9 mouse cellular contexts compared by ENCODE assay signal in the genomic region with DNA sequence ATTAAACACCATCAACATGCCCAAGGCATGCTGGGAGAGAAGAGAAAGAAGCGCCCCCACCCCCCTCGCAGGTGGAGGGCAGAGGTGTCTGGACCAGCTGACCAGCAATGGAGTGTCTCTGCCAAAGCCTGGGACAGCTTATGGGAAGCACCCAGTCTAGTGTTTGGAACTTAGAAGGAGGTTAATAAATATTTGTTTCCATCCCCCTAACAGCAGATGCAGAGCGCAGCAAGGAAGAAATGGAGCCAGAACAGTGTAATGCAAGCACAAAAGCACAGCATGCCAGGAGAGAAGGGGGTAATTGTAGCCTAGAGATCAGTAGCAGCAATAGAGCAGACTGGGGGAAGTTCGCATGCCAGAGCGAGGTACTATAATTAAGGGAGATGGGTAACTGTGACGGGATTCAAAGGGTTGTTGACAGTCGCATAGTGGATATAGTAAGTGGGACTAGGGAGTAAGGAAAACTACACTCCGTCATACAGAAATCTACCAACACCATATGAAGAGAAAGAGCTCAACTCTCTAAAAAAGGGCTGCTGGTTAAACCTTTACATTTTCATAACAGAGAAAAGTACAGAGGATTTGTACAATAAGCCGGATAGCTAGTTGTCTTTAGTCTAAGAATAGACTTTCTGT. TPM values are rescaled to one million over a fixed set of nuclear protein-coding genes. Genes with fewer than 3 reads are reported as not detected.
DNase-seq lines count a peak whose midpoint lies in the region; ATAC-seq and TF ChIP-seq lines count a peak whose summit lies in the region.
"Had no signal": no experiment of that assay in that cellular context is flagged by ENCODE, and none has a peak within 500 bp of the region (broad histone marks: within the 10 kb centered on the region; RNA-seq: fewer than 3 reads in every experiment).

No protein-coding gene starts in this region.

- H3K27ac ChIP-seq in layer of hippocampus, adult 2 months, result peak overlapping the region; percentile 28
- no peak overlapping the region for H3K27ac ChIP-seq in embryonic facial prominence, embryonic 11.5 days (replicated peaks; ENCODE audit: low read depth, low read length)
- H3K27ac ChIP-seq in hindbrain, embryonic 15.5 days (replicated peaks), result peak overlapping the region; percentile 29; the same call in 1 of the 2 replicates
- no peak overlapping the region for H3K27ac ChIP-seq in neural tube, embryonic 14.5 days (ENCODE audit: low read depth, low read length)

- H3K4me2 ChIP-seq in embryonic facial prominence, embryonic 11.5 days (ENCODE audit: low read depth, low read length), result peak overlapping the region; percentile 16; the same call in 1 of the 2 replicates
- H3K4me2 ChIP-seq in hindbrain, embryonic 15.5 days, result peak overlapping the region; percentile 97
- peak overlapping the region; percentile 71 for H3K4me2 ChIP-seq in neural tube, embryonic 14.5 days (ENCODE audit: low read depth, low read length)

- no peaks in the 10 kb centered on the region for H3K27me3 ChIP-seq in embryonic facial prominence, embryonic 11.5 days (ENCODE audit: control insufficient read depth, insufficient read depth, low read length)
- no peaks in the 10 kb centered on the region for H3K27me3 ChIP-seq in hindbrain, embryonic 15.5 days
- no peaks in the 10 kb centered on the region for H3K27me3 ChIP-seq in neural tube, embryonic 14.5 days (ENCODE audit: control insufficient read depth, insufficient read depth, low read length)

- TF ChIP-seq CTCF in layer of hippocampus, adult 2 months (conservative IDR thresholded peaks at IDR 0.05), result no peak

- 5% methylated on average over 9 of the region's 9 CpGs for whole genome bisulfite sequencing in embryonic facial prominence, embryonic 11.5 days
- WGBS in hindbrain, embryonic 15.5 days, result 4% methylated on average over 9 of the region's 9 CpGs
- 6% methylated on average over 9 of the region's 9 CpGs for WGBS in neural tube, embryonic 14.5 days

- H3K36me3 ChIP-seq in embryonic facial prominence, embryonic 11.5 days (replicated peaks; ENCODE audit: control insufficient read depth, insufficient read depth, low read depth, low read length), result no peaks in the 10 kb centered on the region
- H3K36me3 ChIP-seq in hindbrain, embryonic 15.5 days, result no peaks in the 10 kb centered on the region
- H3K36me3 ChIP-seq in neural tube, embryonic 14.5 days (ENCODE audit: control insufficient read depth, insufficient read depth, low read length), result no peaks in the 10 kb centered on the region

- H3K9me3 ChIP-seq in embryonic facial prominence, embryonic 11.5 days (replicated peaks; ENCODE audit: control insufficient read depth, low read length), result no peaks in the 10 kb centered on the region
- no peaks in the 10 kb centered on the region for H3K9me3 ChIP-seq in hindbrain, embryonic 15.5 days
- no peaks in the 10 kb centered on the region for H3K9me3 ChIP-seq in neural tube, embryonic 14.5 days (ENCODE audit: control insufficient read depth, low read length)

- H3K4me3 ChIP-seq in layer of hippocampus, adult 2 months, result peak overlapping the region; percentile 85
- no peak overlapping the region for H3K4me3 ChIP-seq in embryonic facial prominence, embryonic 11.5 days (ENCODE audit: low read depth, low read length)
- H3K4me3 ChIP-seq in hindbrain, embryonic 15.5 days, result peak overlapping the region; percentile 11; the same call in 1 of the 2 replicates
- H3K4me3 ChIP-seq in neural tube, embryonic 14.5 days (ENCODE audit: low read depth, low read length), result no peak overlapping the region

- ATAC-seq in embryonic facial prominence, embryonic 11.5 days (replicated peaks; ENCODE audit: insufficient number of reproducible peaks, low FRiP score, low TSS enrichment, low read depth), result no peak
- peak; percentile 32 for ATAC-seq in hindbrain, embryonic 15.5 days (ENCODE audit: low FRiP score, low read depth)
- no peak for ATAC-seq in neural tube, embryonic 14.5 days (ENCODE audit: low read depth)

- peaks cover 2% of the 10 kb centered on the region; the same call in 1 of the 2 replicates for H3K4me1 ChIP-seq in embryonic facial prominence, embryonic 11.5 days (ENCODE audit: control insufficient read depth, insufficient read depth, low read length)
- H3K4me1 ChIP-seq in hindbrain, embryonic 15.5 days (replicated peaks), result peaks cover 40% of the 10 kb centered on the region
- H3K4me1 ChIP-seq in neural tube, embryonic 14.5 days (ENCODE audit: control insufficient read depth, insufficient read depth, low read length), result peaks cover 16% of the 10 kb centered on the region; the same call in 1 of the 2 replicates

- peak in 1 of 2 experiments; percentile 30 for DNase-seq in layer of hippocampus, adult 2 months (ENCODE audit: low spot score in 2 of 2)
- DNase-seq in layer of hippocampus, adult 9-11 months, result no peak
- DNase-seq in embryonic facial prominence, embryonic 11.5 days (ENCODE audit: low spot score), result peak; percentile 49
- DNase-seq in MN1 (ENCODE audit: low spot score), result no peak
- DNase-seq in ovary, adult 18-20 months (ENCODE audit: low spot score), result no peak
- DNase-seq in right cerebral cortex, postnatal 10 days (ENCODE audit: low spot score in 2 of 2), result no peak
- DNase-seq: heart, postnatal 14 days had no signal

- 0 out of 2 replicates have a peak overlapping the region, but pooled peaks have one; percentile 15 for H3K9ac ChIP-seq in embryonic facial prominence, embryonic 11.5 days (replicated peaks; ENCODE audit: low read length)
- no peak overlapping the region for H3K9ac ChIP-seq in hindbrain, embryonic 15.5 days
- H3K9ac ChIP-seq in neural tube, embryonic 14.5 days (replicated peaks; ENCODE audit: low read depth, low read length), result no peak overlapping the region

RNA-seq across cellular contexts. Expression of a gene that starts 1.5 kb away (rescaled TPM):
- 10 to 100 TPM; 19.3 to 23.2 TPM for total RNA-seq in layer of hippocampus, adult 2 months (2021)
- 7.0 and 7.7 TPM in 2 replicates for polyA plus RNA-seq in embryonic facial prominence, embryonic 11.5 days (2014; fragmentation: Nextera tagmentation; extraction: Ambion mirVana)
- 8.7 and 10.7 TPM in 2 replicates for polyA plus RNA-seq in hindbrain, embryonic 15.5 days (2015; fragmentation: Nextera tagmentation; extraction: Ambion mirVana)
- polyA plus RNA-seq in neural tube, embryonic 14.5 days (2014; fragmentation: Nextera tagmentation; extraction: Ambion mirVana), result 7.5 and 13.3 TPM in 2 replicates

Comparison
In these comparisons a context has a peak if more than half of its experiments do, and no peak if none do; other contexts are left out.
1. H3K27ac ChIP-seq: peak in layer of hippocampus, adult 2 months (single experiment) and hindbrain, embryonic 15.5 days (single experiment); none in embryonic facial prominence, embryonic 11.5 days (single experiment) and neural tube, embryonic 14.5 days (single experiment).
2. H3K4me3 ChIP-seq: peak in layer of hippocampus, adult 2 months (single experiment) and hindbrain, embryonic 15.5 days (single experiment); none in embryonic facial prominence, embryonic 11.5 days (single experiment) and neural tube, embryonic 14.5 days (single experiment).
3. H3K4me2 ChIP-seq: peak in every context shown above with its lines; median percentile 97 in hindbrain, embryonic 15.5 days; 71 in neural tube, embryonic 14.5 days; 16 in embryonic facial prominence, embryonic 11.5 days.